Mouse (Mus musculus) spleen, adult 2 months (tissue): ENCODE measurements around the gene Kif1b. TPM values are rescaled to one million over a fixed set of nuclear protein-coding genes. Genes with fewer than 3 reads are reported as not detected.

ENCODE experiments used
- DNase-seq, 2 experiments: peaks; one replicate each; pipeline versions ENCODE4 v3.0.0 to v3.0.0-alpha.2; 2012 to 2021; ENCODE audit warnings: low spot score in 2 of 2, low read depth in 1 of 2
- H3K27ac ChIP-seq: fragments of 200-500 bp; 2 replicates; pipeline ENCODE4 v1.5.1; 2012; ENCODE audit warnings: low read length, inconsistent platforms; ENCODE audit not compliant: insufficient read depth
- H3K27me3 ChIP-seq: fragments of 200-500 bp; 2 replicates; pipeline ENCODE4 v1.6.1; 2012; ENCODE audit warnings: mild to moderate bottlenecking, moderate library complexity, low read length, inconsistent platforms; ENCODE audit not compliant: control insufficient read depth, insufficient read depth
- H3K36me3 ChIP-seq: fragments of 200-500 bp; 2 replicates; pipeline ENCODE4 v1.6.1; 2012; ENCODE audit warnings: mild to moderate bottlenecking, low read length, inconsistent platforms; ENCODE audit not compliant: control insufficient read depth, insufficient read depth
- H3K4me1 ChIP-seq: fragments of 200-500 bp; 2 replicates; pipeline ENCODE4 v1.6.1; 2011; ENCODE audit warnings: inconsistent platforms; ENCODE audit not compliant: control insufficient read depth, insufficient read depth, insufficient read length
- H3K4me3 ChIP-seq: fragments of 200-500 bp; 2 replicates; pipeline ENCODE4 v1.5.1; 2011; ENCODE audit warnings: mild to moderate bottlenecking, inconsistent platforms; ENCODE audit not compliant: insufficient read depth, insufficient read length; ENCODE audit errors: extremely low read depth
- CTCF ChIP-seq: fragments of 200-500 bp; IDR thresholded peaks from 2 replicates; pipeline ENCODE4 v1.5.1; 2011; ENCODE audit warnings: mild to moderate bottlenecking, inconsistent platforms; ENCODE audit not compliant: insufficient read depth, insufficient read length, insufficient replicate concordance; ENCODE audit errors: extremely low read depth
- POLR2A ChIP-seq: fragments of 200-500 bp; IDR thresholded peaks from 2 replicates; pipeline ENCODE4 v1.6.1; 2011; ENCODE audit warnings: low read depth, low read length, inconsistent platforms
- WGBS: fragments of 180-500 bp; shearing (Covaris S2); methylation state at CpG from one replicate; pipeline ENCODE4 v1.1.7; 2018; 5-methylcytosine and 5-hydroxymethylcytosine counted together
- polyA plus RNA-seq: library from polyadenylated mRNA; depleted of rRNA; stranded (reverse); fragments of >200 nt; gene quantifications from 2 replicates; pipeline ENCODE4 v1.2.3, GENCODE M21; 2012

Kif1b gene
- polyA plus RNA-seq, 1 experiment: 12.6 TPM

DNA sequence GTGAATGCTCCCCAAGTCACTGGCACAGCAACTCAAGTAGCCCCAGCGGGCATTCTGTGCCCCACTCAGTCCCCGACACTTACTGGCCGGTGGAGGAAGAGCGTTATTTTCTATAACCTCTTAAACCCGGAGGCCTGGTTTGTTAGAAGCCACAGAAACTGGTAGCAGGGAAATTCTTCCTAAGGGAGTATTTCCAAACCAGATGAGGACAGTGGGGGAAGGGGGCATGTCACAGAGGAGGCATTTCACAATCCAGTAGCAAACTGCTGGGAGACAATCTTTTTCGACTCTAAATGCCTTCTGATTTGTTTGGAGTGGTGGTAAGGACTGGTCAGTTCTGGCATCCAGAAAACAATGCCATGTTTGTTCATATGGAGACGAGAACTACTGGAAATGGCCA is 128.3 kb downstream of the Kif1b start:
- Histone ChIP-seq H3K27ac (no peak overlapping the region), H3K4me3 (no peak overlapping the region), H3K27me3 (no peaks in the 10 kb centered on the region), H3K36me3 (peaks cover 1% of the 10 kb centered on the region), H3K4me1 (no peaks in the 10 kb centered on the region)
- no peak for TF ChIP-seq POLR2A
- no peak for TF ChIP-seq CTCF
- DNase-seq: no peak
- whole genome bisulfite sequencing: 87% methylated on average over 7 of the region's 7 CpGs

DNA sequence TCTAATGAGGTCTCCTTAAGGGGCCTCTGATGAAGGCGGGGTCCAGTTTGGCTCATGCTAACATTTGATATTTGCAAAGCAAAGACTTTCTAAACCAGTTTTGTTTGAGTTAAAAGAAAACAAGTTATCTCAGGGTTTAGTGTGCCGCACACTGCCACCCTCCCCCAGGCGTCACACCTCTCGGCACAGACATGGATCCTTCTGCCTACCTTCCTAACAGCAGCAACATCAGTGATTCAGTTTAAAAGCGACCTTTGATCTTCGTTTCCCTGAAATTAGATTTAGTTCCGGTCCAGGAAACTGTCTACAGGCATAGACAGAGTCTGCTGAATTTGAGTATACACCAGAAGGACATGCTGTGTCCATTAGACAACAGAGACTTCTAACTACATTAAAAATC is 129.2 kb downstream of the Kif1b start:
- Histone ChIP-seq H3K4me3 (no peak overlapping the region), H3K4me1 (no peaks in the 10 kb centered on the region), H3K36me3 (peaks cover 1% of the 10 kb centered on the region), H3K27me3 (no peaks in the 10 kb centered on the region), H3K27ac (no peak overlapping the region)
- DNase-seq: no peak
- WGBS: 90% methylated on average over 7 of the region's 7 CpGs
- no peak for TF ChIP-seq CTCF
- no peak for TF ChIP-seq POLR2A

DNA sequence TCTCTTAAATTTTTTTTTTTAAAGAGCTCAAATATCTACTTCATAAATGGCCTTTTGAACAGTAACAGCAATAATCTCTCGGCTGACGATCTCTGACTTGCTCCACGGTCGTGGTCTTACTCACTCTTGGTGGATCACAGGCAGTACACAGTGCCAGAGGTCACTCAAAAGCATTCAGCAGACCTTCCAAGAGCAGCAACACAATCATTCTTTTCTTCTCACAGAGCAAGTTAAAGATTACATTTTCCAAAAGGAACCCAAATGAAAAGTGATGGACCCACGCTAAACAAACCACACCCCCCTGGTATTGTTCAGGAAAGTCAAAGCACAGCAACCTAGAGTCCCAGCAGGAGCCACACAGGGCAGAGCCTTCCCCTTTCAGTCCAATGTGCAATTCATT is 130.4 kb downstream of the Kif1b start:
- H3K4me1 ChIP-seq: no peaks in the 10 kb centered on the region
- TF ChIP-seq CTCF: no peak
- no peak for DNase-seq
- no peaks in the 10 kb centered on the region for H3K27me3 ChIP-seq
- no peak overlapping the region for H3K27ac ChIP-seq
- H3K4me3 ChIP-seq: no peak overlapping the region
- WGBS: 91% methylated on average over 5 of the region's 5 CpGs
- peaks cover 1% of the 10 kb centered on the region for H3K36me3 ChIP-seq

DNA sequence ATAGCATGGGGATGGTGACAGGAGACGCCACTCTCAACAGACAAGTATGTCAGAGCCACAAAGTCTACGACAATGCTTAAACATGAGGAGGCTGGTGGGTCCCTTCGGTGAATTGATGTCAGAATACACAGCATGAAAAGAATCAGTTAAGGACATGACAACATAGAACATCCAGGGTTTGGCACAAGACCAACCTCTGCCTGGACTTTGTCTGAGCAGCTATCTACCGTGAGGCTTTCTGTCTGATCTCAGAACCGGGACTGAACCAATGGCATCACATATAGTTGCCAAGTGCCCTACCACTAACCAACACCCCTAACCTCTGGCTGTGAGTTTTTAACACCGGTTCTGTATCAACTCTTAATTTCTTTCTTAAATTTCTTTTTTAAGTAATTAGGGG is 130.8 kb downstream of the Kif1b start:
- Histone ChIP-seq H3K4me3 (no peak overlapping the region), H3K4me1 (no peaks in the 10 kb centered on the region), H3K27me3 (no peaks in the 10 kb centered on the region), H3K36me3 (peaks cover 1% of the 10 kb centered on the region), H3K27ac (no peak overlapping the region)
- no peak for DNase-seq
- WGBS: 89% methylated on average over 6 of the region's 6 CpGs
- TF ChIP-seq CTCF (no peak), POLR2A (no peak)

DNA sequence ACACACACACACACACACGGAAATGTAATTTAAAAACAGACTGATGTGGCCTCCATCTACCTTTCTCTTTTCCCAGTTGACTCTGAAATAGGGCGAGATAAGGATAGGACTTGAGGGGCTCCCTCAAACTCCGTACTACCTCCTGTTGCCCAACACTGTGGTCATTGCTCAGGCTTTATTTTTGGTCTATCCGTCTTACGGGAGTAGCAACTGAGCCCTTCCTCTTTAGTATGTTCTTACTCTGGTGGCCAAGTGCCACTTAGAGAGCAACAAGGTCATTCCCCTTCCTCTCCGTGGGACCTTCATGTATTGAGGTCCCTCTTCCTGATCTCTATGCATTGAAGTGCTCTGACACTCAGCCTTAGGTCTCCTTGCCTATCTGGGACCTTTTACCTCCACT is 133.8 kb downstream of the Kif1b start:
- Histone ChIP-seq H3K4me1 (no peaks in the 10 kb centered on the region), H3K36me3 (no peaks in the 10 kb centered on the region), H3K4me3 (no peak overlapping the region), H3K27ac (no peak overlapping the region), H3K27me3 (no peaks in the 10 kb centered on the region)
- WGBS: 63% methylated on average over 6 of the region's 6 CpGs
- TF ChIP-seq CTCF: no peak
- no peak for TF ChIP-seq POLR2A
- no peak for DNase-seq

DNA sequence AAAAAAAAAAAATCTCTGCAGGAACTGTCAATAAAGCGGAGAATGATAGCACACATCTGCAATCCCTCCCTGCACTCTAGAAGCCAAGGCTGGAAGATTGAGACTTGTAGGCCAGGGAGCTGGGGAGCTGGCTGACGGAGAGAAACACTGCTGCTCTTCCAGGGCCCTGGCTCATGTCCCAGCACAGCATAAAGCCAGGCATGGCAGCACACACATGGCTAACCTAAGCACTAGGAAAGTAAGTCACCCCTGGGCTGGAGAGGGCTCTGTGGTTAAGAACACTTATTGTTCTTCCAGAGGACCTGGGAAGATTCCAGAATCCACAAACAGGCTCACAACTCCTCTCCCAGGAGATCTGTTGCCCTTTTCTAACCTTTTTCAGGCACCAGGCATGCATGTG is 134.8 kb downstream of the Kif1b start:
- Histone ChIP-seq H3K27me3 (no peaks in the 10 kb centered on the region), H3K4me3 (no peak overlapping the region), H3K4me1 (no peaks in the 10 kb centered on the region; the same call in 1 of the 2 replicates), H3K36me3 (no peaks in the 10 kb centered on the region), H3K27ac (no peak overlapping the region)
- DNase-seq: no peak
- 92% methylated on average over 2 of the region's 2 CpGs for WGBS
- TF ChIP-seq POLR2A (no peak), CTCF (no peak)

DNA sequence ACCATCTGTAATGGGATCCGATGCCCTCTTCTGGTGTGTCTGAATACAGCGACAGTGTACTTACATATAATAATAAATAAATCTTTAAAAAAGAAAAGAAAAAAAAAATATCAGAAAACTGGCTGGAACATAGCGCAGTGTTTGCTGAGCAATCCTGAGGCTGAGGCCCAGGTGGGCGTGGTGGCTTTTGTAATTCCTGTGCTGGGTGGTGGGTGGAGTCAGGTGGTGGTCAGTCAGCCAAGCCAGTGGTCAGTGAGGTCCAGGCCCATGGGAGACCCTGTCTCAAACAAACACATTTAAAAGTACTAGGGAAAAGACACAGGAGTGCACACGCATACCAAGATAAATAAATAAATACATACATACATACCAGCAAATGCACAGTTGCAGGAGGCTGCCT is 135.4 kb downstream of the Kif1b start:
- no peaks in the 10 kb centered on the region; the same call in 1 of the 2 replicates for H3K4me1 ChIP-seq
- TF ChIP-seq CTCF (no peak), POLR2A (no peak)
- H3K36me3 ChIP-seq: no peaks in the 10 kb centered on the region
- no peak for DNase-seq
- WGBS: 94% methylated on average over 5 of the region's 5 CpGs
- H3K27me3 ChIP-seq: no peaks in the 10 kb centered on the region
- no peak overlapping the region for H3K27ac ChIP-seq
- H3K4me3 ChIP-seq: no peak overlapping the region

DNA sequence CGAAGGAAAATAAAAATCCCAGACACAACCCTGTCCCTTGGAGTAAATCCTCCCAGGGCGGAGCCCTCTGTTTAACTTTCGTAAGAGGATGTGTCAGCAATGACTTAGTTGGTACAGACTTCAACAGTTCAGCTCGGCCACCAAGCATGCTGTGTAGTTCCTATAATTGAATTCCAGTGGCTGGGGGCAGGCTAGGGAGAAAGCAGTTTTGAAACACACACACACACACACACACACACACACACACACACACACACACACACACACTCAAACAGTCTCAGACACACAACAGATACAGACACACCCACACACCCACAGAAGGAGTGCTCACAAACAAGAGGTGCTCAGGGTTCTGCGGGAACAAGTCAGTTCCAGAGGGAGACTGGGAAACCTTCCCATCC is 135.9 kb downstream of the Kif1b start:
- no peaks in the 10 kb centered on the region for H3K27me3 ChIP-seq
- no peak for TF ChIP-seq CTCF
- TF ChIP-seq POLR2A: no peak
- H3K27ac ChIP-seq: no peak overlapping the region
- H3K4me1 ChIP-seq: no peaks in the 10 kb centered on the region; the same call in 1 of the 2 replicates
- no peak overlapping the region for H3K4me3 ChIP-seq
- H3K36me3 ChIP-seq: no peaks in the 10 kb centered on the region
- DNase-seq: no peak
- 65% methylated on average over 5 of the region's 5 CpGs for WGBS
